Mouse (Mus musculus) heart, adult 11 months (tissue): ENCODE measurements around the gene Ccnt1.

Experiments used
- DNase-seq: peaks from one replicate; pipeline ENCODE4 v3.0.0; 2022

Ccnt1 gene

DNA sequence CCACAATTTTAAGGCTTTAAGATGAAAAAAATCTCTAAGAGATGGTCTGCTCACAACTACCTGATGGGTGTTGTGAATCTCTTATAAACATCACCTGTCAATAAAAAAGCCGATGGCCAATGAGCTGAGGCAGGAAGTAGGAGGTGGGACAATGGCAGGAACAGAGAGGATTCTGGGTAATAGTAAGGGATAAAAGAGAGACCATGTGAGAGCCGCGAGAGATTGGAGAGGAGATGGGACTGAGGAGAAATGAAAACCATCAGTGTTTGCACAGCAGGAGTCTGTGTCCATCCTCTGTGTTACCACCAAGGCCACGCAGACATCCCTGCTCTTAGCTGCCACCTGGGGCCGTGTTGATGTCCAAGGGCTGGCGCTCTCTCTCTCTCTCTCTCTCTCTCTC lies 63.4 kb downstream of the Ccnt1 start:
- DNase-seq = no peak

DNA sequence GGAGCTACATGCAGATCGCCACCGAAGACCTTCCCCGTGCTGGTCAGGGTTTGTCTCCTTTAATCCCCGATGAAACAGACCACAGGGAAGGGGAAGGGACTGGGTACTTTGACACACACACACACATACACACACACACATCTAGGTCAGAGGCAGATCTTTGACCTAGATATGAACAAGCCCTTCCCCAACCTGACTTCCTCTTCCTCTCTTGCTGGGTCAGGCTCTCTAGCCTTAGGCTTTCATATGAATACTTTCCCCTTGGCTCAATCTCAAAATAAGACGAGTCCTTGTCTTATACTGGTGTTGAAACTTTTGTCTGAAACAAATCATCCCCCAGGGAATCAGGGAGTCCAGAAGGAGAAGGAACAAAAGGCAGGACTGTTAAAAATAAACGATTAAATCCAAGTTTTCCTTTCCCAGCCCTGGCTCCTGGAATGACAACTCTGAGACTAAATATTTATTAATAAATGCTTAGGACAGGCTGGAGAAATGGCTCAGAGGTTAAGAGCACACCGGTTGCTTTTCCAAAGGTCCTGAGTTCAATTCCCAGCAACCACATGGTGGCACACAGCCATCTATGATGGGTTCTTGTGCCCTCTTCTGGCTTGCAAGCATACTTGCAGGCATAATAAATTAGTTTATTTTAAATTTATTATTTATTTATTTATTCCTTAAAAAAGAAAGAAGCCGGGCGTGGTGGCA lies 64.3 kb downstream of the Ccnt1 start:
- peak; percentile 89 for DNase-seq

DNA sequence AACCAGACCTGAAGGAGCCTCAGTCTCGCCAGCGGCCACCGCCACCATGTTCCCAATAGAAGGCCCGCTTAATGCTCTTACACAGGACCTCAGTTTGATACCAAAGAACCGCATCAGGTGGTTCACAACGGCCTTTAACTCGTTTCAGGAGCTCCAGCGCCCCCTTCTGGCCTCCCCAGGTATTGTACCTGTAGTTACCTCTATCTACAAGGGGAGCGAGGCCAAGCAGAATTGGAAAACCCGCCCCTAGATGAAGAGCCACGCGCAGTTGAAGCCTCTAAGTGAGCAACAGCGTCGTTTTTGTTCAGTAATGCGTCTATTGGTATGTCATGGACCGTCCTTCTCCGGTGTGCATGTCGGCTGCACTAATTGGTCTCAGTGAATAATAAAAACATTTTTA lies 66.2 kb downstream of the Ccnt1 start:
- peak; percentile 92 for DNase-seq

DNA sequence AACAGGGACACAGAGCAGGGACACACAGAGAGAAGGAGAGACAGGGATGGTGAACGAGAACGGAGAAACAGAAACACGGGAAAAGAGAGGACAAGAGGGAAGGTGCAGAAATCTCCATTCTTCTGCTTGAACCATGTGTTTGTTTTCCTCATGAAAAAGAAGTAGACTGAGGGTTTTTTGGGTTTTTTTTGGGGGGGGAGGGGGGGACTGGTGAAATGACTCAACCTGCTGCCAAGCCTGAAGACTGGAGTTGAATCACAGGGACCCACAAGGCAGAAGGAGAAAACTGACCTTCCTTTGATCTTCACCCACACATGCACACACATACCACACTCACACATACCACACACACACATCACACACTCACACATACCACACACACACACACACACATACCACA lies 67.4 kb downstream of the Ccnt1 start:
- DNase-seq = no peak

DNA sequence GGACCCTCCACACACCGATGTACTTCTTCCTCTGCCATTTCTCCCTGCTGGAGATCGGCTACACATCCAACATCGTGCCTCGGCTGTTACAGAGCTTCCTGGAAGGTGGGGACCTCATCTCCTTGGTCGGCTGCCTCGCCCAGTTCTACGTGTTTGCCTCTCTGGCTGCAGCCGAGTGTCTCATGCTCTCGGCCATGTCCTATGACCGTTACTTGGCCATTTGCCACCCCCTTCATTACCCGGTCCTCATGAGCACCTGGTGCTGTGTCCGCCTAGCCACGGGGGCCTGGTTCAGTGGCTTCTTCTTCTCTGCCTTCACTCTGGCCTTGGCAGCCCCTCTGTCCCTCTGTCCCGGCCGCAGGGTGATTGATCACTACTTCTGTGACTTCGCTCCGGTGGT lies 73.1 kb downstream of the Ccnt1 start:
- DNase-seq = no peak

DNA sequence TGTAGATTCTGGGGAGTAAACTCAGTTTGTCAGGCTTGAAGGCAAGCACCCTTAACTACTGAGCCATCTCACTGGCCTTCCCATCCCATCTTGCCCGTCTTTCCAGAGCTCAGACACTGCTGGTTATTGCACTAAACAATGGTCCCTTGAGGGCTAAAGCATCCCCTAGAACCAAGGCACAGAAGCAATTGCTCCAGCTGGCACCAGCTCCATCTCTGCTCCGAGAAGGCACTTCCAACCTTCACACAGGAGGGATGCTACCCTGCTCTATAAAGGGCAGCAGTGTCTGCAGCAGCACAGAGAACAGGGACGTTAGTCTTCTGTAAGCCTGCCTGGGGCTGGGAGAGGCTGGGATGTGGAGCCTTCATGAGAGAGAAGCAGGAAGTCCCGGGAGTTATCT lies 78.6 kb downstream of the Ccnt1 start, which contains the start of gene Olfr279:
Olfr279 (plus strand) TSS at position 301 of the 400 bp plus-strand sequence.
- DNase-seq = peak; percentile 87

DNA sequence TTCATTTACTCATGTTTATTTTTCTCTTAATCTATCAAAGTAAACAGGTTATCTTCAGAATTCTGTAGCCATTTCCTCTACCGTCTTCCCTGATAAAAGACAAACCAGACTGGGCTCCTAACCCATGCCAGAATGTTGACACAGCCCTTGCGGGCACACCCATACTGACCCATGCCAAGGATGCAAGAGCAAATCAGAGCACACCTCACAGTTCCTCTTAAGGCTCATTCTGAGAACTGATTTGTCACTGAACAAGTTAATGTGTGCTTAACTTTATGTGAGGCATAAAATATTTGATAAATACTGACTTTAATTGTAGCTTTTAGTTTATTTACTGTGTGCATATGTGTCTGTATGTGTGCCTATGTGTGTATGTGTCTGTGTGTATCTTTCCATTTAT lies 79.4 kb downstream of the Ccnt1 start:
- DNase-seq = peak; percentile 68
